Mouse (Mus musculus) liver, postnatal 0 days (tissue): ENCODE results near the gene Ttc39b. TPM values are rescaled to one million over a fixed set of nuclear protein-coding genes. Genes with fewer than 3 reads are reported as not detected.

Experiments used
- ATAC-seq: fragments of 200-750 bp; cut with Nextera tagmentation; 2 replicates; pipeline ENCODE4 v1.8.0; 2017; ENCODE audit warnings: mild to moderate bottlenecking, moderate library complexity
- DNase-seq: peaks from one replicate; pipeline ENCODE4 v3.0.0-alpha.2; 2016
- H3K27ac ChIP-seq: fragments of 300-500 bp; sonication (generic); 2 replicates; pipeline ENCODE4 v1.5.1; 2014; ENCODE audit warnings: antibody characterized with exemption, moderate library complexity, mild to moderate bottlenecking, low read depth
- H3K27me3 ChIP-seq: fragments of 300-500 bp; sonication (generic); 2 replicates; pipeline ENCODE4 v1.6.1; 2014; ENCODE audit warnings: low read length, control low read depth, mixed read lengths; ENCODE audit not compliant: insufficient read depth
- H3K36me3 ChIP-seq: fragments of 300-500 bp; sonication (generic); replicated peaks from 2 replicates; pipeline ENCODE4 v1.6.1; 2014; ENCODE audit warnings: mild to moderate bottlenecking, control low read depth, low read length, moderate library complexity, mixed read lengths; ENCODE audit not compliant: insufficient read depth
- H3K4me1 ChIP-seq: fragments of 300-500 bp; sonication (generic); 2 replicates; pipeline ENCODE4 v1.6.1; 2014; ENCODE audit warnings: antibody characterized with exemption, mild to moderate bottlenecking, control low read depth; ENCODE audit not compliant: insufficient read depth
- H3K4me2 ChIP-seq: fragments of 300-500 bp; sonication (generic); 2 replicates; pipeline ENCODE4 v1.6.1; 2014; ENCODE audit warnings: low read depth, mild to moderate bottlenecking, low read length, moderate library complexity, mixed read lengths
- H3K4me3 ChIP-seq: fragments of 300-500 bp; sonication (generic); 2 replicates; pipeline ENCODE4 v1.5.1; 2014; ENCODE audit warnings: low read depth, low read length
- H3K9ac ChIP-seq: fragments of 300-500 bp; sonication (generic); replicated peaks from 2 replicates; pipeline ENCODE4 v1.6.1; 2014; ENCODE audit warnings: mild to moderate bottlenecking, moderate library complexity
- H3K9me3 ChIP-seq: fragments of 300-500 bp; sonication (generic); 2 replicates; pipeline ENCODE4 v1.6.1; 2016; ENCODE audit warnings: mild to moderate bottlenecking, control low read depth, low read length, mixed read lengths
- CTCF ChIP-seq: sonication (generic); IDR thresholded peaks from 2 replicates; pipeline ENCODE4 v1.5.1; 2016; ENCODE audit warnings: antibody characterized with exemption, low read depth
- EP300 ChIP-seq: IDR thresholded peaks from 2 replicates; pipeline ENCODE4 v1.6.1; 2016; ENCODE audit warnings: antibody characterized with exemption, low read depth, mild to moderate bottlenecking
- WGBS: fragments of 180-500 bp; shearing (Covaris S2); extraction: QIAGEN DNeasy Blood & Tissue Kit; methylation state at CpG from one replicate; pipeline ENCODE4 v1.1.7; 2014; ENCODE audit not compliant: insufficient replicate concordance; 5-methylcytosine and 5-hydroxymethylcytosine counted together
- polyA plus RNA-seq: library from polyadenylated mRNA; unstranded; fragments of >200 nt; fragmentation: Nextera tagmentation; extraction: Ambion mirVana; gene quantifications from 2 replicates; pipeline ENCODE4 v1.2.1, GENCODE M21; 2015

Ttc39b gene
- polyA plus RNA-seq, 1 experiment from 2014 or later = 3.0 TPM

DNA sequence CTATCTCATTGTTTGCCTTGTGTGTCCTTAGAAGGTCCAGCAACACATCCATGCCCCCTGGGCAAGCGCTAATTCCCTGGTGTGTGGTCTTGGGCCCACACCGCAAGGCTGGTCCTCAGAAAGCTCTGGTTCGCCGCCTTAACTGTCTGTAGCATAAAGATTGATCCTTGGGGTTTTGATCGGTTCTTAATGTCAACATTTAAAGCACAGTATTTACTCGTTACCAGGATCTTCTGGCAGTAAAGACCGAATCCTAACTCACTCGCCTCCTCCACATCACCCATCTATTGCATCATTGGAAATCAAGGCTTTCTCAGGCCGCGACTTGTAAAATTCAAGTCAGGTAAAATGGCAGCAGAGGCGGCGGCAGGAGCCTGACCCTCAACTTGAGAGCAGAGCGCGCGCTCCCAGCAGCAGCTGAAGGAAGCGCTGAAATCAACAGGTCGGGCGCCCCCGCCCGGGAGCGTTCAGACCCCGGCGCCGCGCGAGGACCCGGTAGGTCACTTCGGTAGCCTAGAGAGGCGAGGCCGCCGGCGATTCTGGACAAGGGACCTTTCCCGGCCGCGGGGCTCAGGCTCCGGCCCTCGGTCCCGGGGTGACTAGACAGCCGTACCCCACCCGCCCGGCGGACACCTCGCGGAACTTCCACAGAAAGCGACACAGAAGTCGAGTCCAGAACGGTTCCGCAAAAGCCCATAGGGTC, 703 bp downstream of the Ttc39b start:
- Histone ChIP-seq H3K4me2 (peak overlapping the region; percentile 97), H3K4me1 (peaks cover 16% of the 10 kb centered on the region), H3K9me3 (no peaks in the 10 kb centered on the region), H3K27me3 (peaks cover 29% of the 10 kb centered on the region), H3K36me3 (no peaks in the 10 kb centered on the region), H3K27ac (peak overlapping the region; percentile 73), H3K9ac (peak overlapping the region; percentile 71), H3K4me3 (peak overlapping the region; percentile 66)
- DNase-seq (peak; percentile 66), ATAC-seq (peak; percentile 39; the same call in 1 of the 2 replicates)
- TF ChIP-seq EP300 (no peak), CTCF (peak; percentile 41)
- 4% methylated on average over 48 of the region's 48 CpGs for WGBS

DNA sequence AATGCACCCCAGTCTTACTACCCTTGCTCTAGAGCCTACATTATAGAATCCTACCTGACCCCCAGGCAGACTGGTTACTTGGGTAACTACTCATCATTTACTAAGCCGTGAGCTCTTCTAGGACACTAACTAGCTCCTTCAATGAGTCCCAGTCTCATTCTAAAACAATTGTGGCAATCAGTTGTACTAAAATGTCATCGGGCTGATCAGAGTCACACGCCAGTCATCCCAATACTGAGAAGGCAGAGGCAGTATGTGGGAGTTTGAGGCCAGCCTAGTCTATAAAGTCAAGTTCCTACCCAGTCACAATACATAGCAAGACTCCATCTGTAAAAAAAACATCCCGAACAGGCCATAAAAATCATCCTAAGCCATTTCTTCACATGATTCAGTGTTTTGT, 4.3 kb downstream of the Ttc39b start:
- Histone ChIP-seq H3K4me1 (peaks cover 25% of the 10 kb centered on the region), H3K9me3 (no peaks in the 10 kb centered on the region), H3K27me3 (peaks cover 22% of the 10 kb centered on the region), H3K4me3 (no peak overlapping the region), H3K9ac (no peak overlapping the region), H3K27ac (no peak overlapping the region), H3K36me3 (no peaks in the 10 kb centered on the region), H3K4me2 (no peak overlapping the region)
- DNase-seq = no peak
- WGBS = 87% methylated on average over 4 of the region's 4 CpGs
- no peak for ATAC-seq
- TF ChIP-seq EP300 (no peak), CTCF (no peak)

DNA sequence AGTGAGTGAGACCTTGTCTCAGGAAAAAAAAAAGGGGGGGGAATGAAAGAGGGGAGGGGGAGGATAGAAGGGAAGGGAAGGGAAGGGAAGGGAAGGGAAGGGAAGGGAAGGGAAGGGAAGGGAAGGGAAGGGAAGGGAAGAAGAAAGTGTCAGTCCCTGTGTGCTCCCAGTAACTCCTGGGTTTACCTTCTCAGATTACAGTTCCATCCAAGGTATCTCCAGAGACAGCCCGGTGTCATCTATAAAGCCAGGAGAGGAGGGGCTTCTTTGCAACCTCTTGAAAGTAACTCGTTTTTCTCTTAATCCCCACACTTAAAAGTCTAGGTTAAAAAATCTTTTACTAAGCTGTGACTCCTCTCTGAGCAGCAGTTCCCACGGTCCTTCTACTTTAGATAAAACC, 5.3 kb downstream of the Ttc39b start:
- TF ChIP-seq CTCF (no peak), EP300 (no peak)
- ATAC-seq = no peak
- H3K9ac ChIP-seq = no peak overlapping the region
- 37% methylated on average over 3 of the region's 3 CpGs for WGBS
- H3K36me3 ChIP-seq = no peaks in the 10 kb centered on the region
- H3K27ac ChIP-seq = no peak overlapping the region
- peaks cover 19% of the 10 kb centered on the region for H3K4me1 ChIP-seq
- peaks cover 14% of the 10 kb centered on the region for H3K27me3 ChIP-seq
- no peaks in the 10 kb centered on the region for H3K9me3 ChIP-seq
- H3K4me3 ChIP-seq = no peak overlapping the region
- no peak overlapping the region for H3K4me2 ChIP-seq
- no peak for DNase-seq

DNA sequence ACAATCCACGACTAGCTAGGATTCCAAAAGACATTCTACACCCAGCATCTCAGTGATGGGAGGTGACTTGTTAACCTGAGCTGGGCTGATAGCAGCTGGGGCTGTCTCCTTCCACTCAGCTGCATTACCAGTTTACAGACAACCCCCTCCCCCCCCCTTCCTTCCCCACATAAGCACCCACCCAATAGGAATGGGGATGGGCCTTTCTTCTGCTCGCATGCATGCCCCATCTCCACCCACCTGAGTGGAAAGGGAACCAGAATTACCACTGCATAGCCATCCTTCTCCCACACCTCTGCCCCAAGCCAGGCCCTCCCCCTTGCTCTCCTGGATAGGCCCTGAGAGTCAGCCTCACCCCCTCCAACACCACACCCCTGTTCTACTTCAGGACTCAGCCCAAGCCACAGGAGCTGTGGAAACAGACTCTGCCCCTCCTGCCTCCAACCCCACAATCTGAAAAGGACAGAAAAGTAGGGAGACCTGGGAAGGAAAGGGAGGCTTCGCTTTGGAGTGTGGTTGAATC, 6.2 kb downstream of the Ttc39b start:
- Histone ChIP-seq H3K4me1 (peaks cover 12% of the 10 kb centered on the region), H3K27ac (no peak overlapping the region), H3K4me2 (no peak overlapping the region), H3K9ac (no peak overlapping the region), H3K9me3 (no peaks in the 10 kb centered on the region), H3K36me3 (no peaks in the 10 kb centered on the region), H3K4me3 (no peak overlapping the region), H3K27me3 (peaks cover 5% of the 10 kb centered on the region; the same call in 1 of the 2 replicates)
- DNase-seq = no peak
- TF ChIP-seq EP300 (no peak), CTCF (no peak)
- no peak for ATAC-seq
- 73% methylated on average over 3 of the region's 3 CpGs for WGBS

DNA sequence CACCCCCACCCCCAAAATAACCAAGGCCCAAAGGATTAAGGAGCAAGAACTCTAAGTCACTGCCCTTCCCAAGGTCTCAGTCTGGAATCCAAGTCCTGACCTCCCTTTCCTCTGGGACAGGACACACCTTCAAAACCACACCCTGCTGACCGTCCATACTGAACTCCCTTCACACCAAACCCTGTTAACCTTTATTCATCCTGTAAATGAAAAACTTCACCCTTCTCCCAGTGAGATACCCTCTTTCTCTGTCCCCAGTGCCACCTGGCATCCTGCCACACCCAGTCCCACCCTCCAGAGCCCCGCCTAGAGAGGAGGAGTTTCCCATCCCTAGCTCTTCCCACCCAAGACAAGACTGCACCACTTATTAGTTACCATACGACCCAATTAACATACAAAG, 7.3 kb downstream of the Ttc39b start:
- no peak overlapping the region for H3K27ac ChIP-seq

DNA sequence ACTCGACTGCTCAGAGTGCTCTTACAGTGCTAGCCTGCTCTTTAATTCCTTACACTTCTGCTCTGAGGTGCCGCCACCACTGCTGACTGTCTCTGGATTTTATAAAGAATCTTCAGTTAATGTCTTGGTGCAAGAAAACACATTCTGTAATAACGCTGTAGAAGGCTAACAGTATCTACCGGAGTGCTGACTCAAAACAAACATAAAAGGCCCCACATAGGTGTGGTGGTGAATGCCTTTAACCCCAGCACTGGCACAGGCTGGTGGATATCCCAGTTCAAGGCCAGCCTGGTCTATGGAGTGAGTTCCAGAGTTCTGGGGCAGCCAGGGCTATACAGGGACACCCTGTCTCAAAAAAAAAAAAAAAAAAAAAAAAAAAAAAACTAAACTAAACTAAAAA, 8.1 kb downstream of the Ttc39b start:
- Histone ChIP-seq H3K27ac (peak overlapping the region; percentile 79), H3K4me2 (peak overlapping the region; percentile 71), H3K36me3 (no peaks in the 10 kb centered on the region), H3K4me3 (peak overlapping the region; percentile 45), H3K27me3 (no peaks in the 10 kb centered on the region), H3K9ac (peak overlapping the region; percentile 63), H3K9me3 (no peaks in the 10 kb centered on the region), H3K4me1 (peaks cover 12% of the 10 kb centered on the region)
- ATAC-seq (0 out of 2 replicates have a peak, but pooled peaks have one; percentile 2), DNase-seq (no peak)
- WGBS = 69% methylated on average over 4 of the region's 4 CpGs
- TF ChIP-seq CTCF (no peak), EP300 (no peak)

More for the DNA sequence above, 7.3 kb downstream of the Ttc39b start:
- Histone ChIP-seq H3K27me3 (no peaks in the 10 kb centered on the region), H3K9ac (no peak overlapping the region), H3K4me1 (peaks cover 12% of the 10 kb centered on the region), H3K4me2 (no peak overlapping the region), H3K36me3 (no peaks in the 10 kb centered on the region), H3K9me3 (no peaks in the 10 kb centered on the region), H3K4me3 (no peak overlapping the region)
- DNase-seq = no peak
- ATAC-seq = no peak
- 55% methylated on average over 3 of the region's 3 CpGs for WGBS
- TF ChIP-seq EP300 (no peak), CTCF (no peak)
